Mouse (Mus musculus) frontal cortex, postnatal 25 days (tissue): ENCODE measurements around the gene Kcnn4.
A peak's percentile ranks its signal among the peaks of the same experiment; 100 is the strongest.

ENCODE experiments used
- DNase-seq, 2 experiments: peaks; one replicate each; pipeline ENCODE4 v3.0.0; 2022; ENCODE audit warnings: low spot score in 2 of 2

The Kcnn4 gene

GRCm38 (mm10) chr7:24425919-24426318, 55.9 kb downstream of the Kcnn4 start:
- DNase-seq: no peak

GRCm38 (mm10) chr7:24427168-24427567, 57.1 kb downstream of the Kcnn4 start:
- DNase-seq: no peak

- DNase-seq: no peak
Measured at GRCm38 (mm10) chr7:24428725-24429124, 58.7 kb downstream of the Kcnn4 start.

- DNase-seq: peak; percentile 56 to 58
Measured at GRCm38 (mm10) chr7:24429413-24430112, 59.5 kb downstream of the Kcnn4 start.

- no peak for DNase-seq
Measured at GRCm38 (mm10) chr7:24430551-24431345, 60.7 kb downstream of the Kcnn4 start.

- DNase-seq: no peak
Measured at GRCm38 (mm10) chr7:24431713-24432112, 61.6 kb downstream of the Kcnn4 start.

GRCm38 (mm10) chr7:24435305-24435704, 65.2 kb downstream of the Kcnn4 start:
- no peak for DNase-seq
